Mouse (Mus musculus) spleen, postnatal 36 days (tissue): ENCODE results near the gene Pfkfb2.

ENCODE experiments used
- DNase-seq, 2 experiments: peaks; one replicate each; pipeline ENCODE4 v3.0.0; 2022; ENCODE audit warnings: low spot score in 2 of 2, mixed read lengths in 1 of 2

Gene Pfkfb2

DNA sequence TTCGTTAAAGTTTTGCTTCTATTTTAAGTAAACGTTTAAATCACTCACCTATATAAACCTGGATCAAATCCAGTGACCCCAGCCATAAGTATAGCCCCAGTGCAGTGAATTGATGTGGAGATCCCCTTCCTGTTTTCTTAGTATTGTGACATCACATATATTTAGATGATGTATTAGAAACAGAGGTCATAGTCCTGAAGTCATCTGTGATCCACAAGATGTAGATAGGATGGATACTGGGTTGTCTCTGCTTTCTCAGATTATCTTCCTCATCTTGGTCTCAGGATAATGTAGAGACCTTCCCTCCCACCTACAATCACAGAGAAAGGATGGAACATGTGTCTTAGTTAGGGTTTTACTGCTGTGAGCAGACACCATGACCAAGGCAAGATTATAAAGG is at the start of gene Pfkfb2:
Pfkfb2 (minus strand) TSS at position 101 of the 400 bp plus-strand sequence.
- no peak for DNase-seq

DNA sequence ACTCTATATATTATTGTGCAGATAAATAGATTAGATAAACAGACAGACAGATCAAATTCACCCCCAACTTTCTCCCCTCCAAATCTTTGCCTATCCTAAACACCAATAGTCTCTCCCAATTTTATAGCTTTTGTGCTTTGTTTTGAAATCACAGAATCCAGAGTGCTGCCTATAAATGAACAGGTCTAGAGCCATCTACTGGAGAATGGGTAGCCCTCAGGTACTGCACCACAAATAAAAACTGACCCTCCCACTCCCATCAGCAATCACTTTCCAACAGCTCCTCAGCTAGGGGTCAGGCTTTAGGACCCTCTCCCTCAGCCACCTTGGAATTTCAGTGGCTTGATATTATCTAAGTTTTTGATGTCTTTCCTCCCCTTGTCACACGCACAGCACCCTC is 47.6 kb upstream of the Pfkfb2 start:
- no peak for DNase-seq

DNA sequence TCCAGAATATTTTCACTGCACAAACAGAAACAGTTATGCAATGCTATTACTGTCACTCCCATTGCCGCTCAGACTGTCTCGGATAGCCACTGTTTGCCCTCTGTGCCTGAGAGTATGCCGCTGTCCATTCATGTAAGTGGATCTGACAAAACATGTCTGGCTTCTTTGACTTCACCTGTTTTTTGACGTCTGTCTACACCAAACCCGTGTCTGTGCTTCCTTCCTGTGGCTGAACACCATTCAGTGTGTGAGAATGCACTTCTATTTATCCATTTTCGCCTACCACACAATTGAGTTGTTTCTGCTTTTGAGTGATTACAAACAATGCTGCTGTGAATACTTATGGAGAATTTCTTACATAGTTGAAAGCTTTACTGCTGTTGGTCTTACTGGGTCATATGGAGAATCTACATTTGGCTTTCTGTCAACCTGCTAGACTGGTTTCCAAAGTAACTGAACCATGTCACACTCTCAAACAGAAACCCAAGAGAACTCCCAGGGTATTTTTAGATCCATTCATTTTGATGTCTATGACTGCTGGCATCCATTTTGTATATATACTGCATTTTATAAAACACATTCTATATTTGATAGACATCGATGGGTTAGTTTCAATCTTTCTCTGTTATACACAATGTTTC is 46.8 kb upstream of the Pfkfb2 start:
- no peak for DNase-seq

DNA sequence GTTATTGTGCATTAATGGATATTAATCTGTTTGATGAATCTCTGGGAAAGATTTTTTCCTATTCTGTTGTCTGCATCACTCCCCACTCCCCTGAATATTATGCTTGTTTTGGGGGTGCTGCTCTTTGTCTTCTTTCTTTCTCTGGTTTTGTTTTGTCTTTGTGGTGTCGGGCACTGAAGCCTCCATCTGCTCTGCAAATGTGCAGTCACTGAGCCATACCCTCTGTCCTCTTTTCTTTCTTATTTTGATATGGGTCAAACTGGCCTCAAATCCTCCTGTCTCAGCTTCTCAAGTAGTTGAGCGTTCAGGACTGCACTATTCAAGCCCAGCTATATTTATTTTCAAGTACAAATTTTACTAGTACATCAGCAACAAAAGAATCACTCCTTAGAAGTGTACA is 46.2 kb upstream of the Pfkfb2 start:
- no peak for DNase-seq

DNA sequence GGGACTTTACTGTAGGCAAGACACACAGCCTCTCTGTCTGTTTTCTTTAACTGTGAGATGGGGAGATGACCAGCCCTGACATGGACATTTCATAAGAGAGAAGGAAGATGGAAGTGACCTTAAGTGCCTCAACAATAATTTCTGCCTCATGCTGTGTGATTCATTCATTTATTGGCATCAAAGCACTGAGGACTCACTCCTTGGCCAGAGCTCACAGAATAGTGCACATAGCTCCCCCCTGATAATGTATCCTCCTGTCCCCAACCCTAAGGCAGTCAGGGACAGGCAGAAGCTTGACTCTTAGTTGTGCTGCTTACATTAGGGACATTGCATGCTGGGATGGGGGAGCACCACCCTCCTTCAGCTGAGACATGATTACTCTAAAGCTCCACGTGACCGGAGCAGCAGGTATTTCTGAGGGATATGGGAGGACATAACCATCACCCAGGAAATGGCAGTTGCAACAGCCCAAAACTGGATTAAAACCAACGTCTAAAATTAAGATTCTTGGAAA is 42.0 kb upstream of the Pfkfb2 start:
- DNase-seq: no peak

DNA sequence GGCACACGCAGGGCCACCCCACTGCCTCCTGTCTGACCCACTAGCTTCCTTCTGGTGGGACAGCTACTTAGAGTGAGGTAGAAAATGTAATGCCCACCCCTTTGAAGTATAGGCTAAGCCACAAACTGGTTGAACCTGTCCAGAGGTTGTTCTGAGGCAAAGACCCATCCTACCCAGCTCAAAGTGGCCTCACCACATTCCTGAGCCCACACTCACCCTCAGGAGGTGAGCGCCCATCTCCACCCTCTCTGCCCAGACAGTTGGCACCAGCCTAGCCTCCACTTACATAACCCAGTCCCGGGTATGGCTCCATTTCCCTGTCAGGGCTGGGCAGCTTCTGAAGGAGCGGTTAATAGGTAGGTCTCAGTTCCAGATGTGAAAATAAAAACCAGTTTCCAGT is 41.4 kb upstream of the Pfkfb2 start:
- no peak for DNase-seq

DNA sequence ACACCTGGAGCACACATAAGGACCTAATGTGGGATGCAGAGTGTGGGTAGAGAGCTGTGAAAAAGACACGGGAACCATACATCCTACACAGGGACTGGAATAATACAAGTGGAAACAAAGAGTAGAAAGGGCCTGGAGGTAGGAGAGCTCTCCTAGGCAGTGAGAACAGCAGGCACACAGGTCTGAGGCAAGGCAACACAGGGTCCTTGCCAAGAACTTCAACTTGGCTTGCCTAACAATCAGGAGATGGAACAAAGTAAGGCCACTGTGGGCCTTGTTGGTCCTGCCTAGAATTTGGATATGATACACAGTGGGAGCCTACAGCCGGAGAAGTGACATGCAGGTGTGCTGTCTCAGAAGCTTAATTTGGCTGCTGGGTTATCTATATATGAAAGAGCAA is 40.9 kb upstream of the Pfkfb2 start:
- DNase-seq: no peak

DNA sequence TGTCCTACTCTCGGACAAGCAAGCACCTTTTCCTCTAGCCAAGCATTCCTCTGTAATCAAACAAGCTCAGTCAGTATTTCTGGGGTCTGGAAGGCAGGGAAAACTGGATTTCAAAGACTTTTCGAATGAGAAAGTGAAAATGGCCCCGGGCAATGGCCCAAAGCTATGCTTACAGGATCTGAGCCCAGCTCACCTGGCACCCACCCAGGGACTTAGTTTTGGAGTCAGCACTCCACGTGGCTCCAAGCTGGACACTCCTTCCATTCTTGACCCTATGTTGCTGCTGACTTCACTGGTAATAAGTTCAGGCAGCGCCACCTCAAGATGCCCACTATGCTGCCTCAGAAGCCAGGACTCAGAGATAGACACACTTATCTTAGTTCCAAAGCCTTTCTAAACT is 38.0 kb upstream of the Pfkfb2 start:
- DNase-seq: no peak

DNA sequence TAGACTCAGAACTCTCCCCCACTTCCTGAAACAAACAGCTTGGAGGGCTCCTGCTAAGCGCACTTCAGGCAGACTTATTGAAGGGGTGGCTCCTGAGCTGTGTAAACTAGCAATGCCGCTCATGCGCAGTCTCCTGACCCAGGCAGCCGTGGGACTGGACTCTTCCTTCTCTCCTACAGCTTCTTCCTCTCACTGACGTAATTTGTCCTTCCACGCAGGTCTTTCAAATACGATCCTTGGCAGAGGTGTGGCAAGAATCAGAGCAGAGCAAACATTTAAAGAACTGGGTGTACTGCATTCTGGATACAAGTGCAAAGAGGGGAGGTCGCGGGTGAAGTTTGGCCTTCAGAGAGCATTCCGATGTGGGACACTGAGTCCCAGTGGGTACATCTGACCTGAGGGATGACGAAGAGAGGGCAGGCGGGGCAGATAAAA is 35.0 kb upstream of the Pfkfb2 start:
- no peak for DNase-seq

DNA sequence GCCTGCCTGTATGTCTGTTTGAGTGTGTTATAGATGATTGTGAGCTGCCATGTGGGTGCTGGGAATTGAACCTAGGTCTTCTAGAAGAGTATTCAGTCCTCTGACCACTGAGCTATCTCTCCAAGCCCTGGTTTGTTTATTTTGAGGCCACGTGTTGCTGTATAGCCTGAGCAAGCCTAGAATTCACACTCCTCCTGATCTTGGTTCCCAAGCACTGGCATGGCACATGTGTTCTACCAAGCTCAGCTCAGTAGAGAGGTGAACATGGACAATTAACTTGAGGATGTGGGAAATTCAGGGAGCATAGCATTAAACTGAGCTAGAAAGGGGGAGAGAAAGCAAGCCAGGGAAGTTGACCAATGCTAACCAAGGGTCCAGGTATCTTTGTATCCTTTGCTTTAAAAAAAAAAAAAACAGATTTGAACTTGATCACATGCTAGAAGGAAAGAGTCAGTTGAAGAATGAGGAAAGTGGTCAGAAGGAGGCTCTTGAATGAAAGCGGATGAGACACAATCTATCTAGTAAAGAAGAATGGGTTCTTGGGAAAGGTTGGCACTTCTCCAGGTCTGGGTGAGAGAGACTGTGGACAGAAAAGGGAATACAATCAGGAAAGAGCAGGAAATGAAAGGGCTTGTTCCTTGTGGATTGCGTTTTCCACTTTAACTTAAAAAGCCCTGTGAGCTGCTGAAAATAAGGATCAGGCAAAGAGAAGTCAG is 33.1 kb upstream of the Pfkfb2 start:
- no peak for DNase-seq

DNA sequence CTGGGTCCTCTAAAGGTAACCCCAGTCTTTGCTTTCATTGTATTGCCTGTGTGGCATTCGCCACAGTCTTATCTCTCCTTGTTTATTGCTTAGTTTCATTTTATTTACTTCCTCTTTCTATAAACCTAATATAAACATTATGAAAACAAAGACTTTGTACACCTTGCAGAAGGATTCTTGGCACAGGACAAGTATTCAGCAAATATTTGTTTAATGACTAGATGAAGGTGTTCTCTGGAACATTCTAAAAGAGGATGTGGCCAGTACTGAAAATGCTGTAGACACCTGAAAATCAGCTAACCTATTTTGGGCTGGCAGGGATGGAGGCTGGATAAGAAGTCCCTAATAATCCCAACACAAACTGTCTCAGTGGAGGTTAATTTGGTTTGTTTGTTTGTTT is 32.5 kb upstream of the Pfkfb2 start:
- DNase-seq: no peak

DNA sequence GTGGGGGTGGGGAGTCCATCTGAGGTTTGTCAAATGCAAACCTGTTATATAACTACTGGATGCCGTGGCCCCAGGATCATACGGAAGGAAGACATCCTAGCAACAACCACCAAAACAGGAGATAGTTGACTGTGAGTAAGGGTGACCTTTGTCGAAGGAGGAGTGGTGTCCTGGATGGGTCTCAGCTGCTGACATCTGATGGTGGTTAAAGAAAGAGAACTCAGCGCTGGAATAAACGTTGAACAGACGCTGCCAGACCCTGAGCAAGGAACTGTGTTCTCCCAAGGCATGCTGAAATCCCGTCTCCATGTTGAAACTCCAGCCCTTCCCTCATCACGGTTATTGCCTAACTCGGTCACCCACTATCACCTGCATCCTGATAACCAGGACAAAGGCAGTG is 30.6 kb upstream of the Pfkfb2 start:
- no peak for DNase-seq

DNA sequence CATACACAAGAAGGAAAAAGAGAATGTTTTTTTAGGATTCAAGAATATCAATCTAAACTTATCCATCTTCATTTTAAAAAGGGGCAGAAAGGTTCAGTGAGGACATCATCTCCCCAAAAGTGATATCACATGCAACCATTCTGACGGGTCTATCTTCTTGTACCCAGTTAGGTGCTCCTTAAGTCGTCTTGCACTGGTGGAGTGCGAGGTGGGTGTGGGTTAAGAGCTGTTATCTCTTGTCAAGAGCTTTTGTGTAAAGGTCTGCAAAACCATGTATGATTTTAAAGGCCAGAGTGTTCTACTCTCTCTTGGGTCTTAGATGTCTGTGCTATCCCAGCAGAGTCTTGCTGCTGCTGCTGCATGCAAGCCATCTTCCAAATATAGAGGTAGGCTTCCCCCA is 17.8 kb upstream of the Pfkfb2 start:
- DNase-seq: no peak

DNA sequence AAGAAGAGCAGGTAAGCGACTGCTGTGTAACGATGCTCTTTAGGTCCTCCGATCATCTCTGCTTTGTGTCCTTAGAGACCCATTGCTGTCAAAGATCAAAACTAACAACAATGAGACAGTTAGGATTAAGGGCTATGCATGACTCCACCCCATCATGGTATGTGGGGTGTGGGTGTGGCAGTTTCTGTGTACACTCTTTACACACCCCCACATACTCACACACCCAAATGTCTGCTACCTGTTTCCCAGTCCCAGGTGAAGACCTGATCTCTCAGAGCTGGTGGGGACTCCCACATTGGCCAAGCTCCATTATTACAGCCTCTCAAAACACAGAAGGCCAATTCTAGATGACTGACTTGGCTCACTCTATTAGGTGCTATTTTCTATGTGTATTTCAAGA is 16.5 kb upstream of the Pfkfb2 start:
- DNase-seq: no peak

DNA sequence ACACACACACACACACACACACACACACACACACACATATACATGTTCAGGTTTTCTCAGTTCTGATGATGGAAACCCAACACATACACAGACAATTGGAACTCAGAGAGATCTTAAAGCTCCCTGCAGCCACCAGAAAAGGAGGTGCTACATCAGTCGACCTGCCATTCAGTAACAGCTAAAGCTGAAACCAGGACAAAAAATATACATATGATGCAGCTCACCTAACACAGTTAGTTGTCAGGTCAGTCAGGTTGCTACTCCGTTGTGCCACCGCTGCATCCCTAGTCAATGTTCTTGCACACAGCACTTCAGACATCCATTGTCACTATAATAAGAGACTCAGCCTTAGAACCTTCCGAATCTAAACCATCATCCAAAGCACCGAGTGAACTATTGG is 15.9 kb upstream of the Pfkfb2 start:
- no peak for DNase-seq

DNA sequence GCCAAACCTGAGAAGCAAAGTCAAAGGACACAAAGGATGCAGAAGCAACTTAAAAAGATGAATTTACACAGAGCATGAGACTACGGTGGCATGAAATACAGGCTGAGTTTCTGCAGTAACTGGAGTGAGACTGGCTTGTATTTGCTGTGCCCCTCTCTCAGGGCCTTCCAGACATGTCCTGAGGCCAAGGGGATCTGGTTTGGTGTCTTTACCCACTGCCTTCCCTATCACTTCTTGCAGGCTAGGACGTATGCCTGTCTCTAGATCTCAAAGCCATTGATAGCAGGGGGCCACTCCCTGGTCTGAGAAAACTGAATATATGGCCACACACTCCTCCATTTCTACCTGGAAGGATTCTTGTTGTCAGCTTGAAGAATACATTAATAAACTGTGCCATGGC is 15.2 kb upstream of the Pfkfb2 start:
- DNase-seq: no peak

DNA sequence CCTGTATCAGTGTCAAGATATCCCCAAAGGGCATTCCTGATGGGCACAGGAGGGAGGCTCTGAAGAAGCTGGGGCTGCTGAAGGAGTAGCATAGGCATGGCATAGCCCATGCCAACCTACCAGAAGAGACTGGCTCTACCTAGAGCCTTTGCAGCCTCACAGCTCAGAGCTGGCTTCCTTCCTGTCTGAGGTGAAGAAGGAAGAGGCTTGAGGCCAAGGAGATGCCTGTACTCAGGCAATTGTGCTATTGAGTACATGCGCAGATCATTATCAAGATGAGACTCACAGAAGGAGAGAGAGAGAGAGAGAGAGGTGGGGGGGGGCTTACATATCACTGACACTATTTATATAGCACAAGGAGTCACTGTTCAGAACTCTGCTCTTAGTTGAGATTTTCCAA is 14.7 kb upstream of the Pfkfb2 start:
- DNase-seq: no peak

DNA sequence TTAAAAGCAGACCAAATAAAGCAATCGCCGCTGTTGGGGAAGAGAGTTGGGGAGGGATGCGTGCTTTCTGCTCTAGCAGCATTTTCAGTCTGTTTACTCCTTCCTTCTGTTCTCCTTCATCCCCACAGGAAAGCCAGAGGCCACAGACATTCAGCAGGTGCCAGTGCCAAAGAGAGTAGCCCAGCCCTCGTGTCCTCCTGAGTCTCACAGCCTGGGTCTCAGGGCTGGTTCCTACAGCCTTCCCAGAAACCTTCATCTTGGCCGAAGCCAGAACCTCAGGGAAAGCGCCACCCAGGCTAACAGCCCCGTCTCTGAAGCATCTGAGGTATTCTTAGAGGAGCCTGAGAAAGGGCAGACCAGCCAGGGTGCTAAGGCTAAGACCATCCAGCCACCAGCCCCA is 13.1 kb upstream of the Pfkfb2 start:
- DNase-seq: no peak

DNA sequence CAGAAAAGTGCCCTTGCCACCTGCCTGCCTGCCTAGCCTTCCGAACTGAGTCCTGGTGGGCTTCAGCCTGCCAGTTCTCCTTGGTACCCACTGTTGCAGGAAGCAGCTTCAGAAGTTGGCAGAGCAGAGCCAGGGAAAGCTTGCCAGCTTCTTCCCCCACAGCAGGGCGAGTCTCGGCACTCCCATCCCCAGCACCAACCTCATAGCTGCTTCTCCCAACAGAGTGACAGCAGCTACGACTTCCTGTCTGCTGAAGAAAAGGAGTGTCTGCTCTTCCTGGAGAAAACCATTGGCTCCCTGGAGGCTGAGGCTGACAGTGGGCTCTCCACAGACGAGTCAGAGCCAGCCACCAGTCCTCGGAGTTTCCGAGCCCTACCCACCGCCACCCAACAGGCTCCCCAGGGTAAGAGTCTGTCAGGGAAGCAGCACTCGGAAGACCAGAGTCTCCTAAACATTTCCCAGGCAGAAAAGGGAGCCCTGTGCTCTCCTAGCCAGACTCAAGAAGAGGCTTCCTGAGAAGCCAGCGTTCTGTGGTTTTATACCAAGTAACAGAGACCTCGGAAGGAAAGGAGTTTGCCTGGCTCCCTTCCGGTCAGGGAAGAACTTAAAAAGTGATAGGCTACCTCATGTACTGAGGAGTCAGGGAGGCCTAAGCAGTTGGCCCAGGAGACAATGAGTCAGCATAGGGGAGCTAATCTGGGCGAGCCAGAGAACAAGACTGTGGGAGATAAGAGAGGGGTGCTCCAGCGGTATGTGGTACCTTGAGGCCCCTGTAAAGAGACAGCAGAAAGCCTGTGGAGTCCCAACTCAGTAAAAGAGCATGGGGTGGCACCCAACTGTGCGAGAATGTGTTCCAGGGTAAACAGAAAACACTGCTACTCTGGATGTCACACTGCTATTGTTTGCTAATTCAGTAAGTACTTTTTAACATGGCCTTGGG is 12.0 kb upstream of the Pfkfb2 start:
- DNase-seq: peak; percentile 65 to 79

DNA sequence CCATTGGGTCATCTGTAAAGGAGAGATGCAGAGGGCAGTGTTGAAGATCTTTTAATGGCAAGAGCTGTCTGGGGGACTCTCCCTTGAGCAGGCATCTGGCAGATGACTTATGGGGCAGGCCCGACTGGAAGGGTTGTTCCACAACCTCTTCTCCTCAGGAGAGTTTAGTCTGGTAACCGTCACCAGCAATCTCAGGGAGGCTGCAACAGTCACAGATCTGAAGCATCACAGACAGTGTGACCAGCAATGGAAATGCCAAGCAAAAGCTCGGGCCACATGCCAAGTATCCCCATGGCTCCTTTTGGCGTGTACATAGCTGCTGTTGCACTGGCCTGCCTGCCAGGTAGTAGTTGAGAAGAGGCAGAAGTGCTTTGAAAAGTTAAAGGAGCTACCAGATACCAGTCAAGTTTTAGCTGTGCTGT is 11.2 kb upstream of the Pfkfb2 start:
- peak in 1 of 2 experiments; percentile 17 for DNase-seq

DNA sequence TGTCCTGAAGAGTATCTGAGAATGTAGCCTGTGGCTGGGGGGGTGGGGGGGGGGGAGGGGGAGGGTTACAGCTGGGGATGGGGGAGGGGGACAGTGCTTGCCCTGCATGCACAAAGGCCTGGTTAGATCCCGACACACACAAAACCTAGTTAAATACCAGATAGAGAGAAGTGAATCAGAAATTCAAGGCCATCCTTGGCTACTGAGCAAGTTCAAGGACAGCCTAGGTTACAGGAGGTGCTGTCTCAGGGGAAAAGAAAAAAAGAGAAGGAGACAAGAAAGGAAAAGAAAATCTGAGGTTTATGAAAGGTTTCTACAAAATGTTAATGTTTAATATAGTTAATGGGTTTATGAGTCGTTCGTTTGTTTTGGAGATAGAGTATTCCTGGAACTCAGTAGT is 10.6 kb upstream of the Pfkfb2 start:
- DNase-seq: no peak

DNA sequence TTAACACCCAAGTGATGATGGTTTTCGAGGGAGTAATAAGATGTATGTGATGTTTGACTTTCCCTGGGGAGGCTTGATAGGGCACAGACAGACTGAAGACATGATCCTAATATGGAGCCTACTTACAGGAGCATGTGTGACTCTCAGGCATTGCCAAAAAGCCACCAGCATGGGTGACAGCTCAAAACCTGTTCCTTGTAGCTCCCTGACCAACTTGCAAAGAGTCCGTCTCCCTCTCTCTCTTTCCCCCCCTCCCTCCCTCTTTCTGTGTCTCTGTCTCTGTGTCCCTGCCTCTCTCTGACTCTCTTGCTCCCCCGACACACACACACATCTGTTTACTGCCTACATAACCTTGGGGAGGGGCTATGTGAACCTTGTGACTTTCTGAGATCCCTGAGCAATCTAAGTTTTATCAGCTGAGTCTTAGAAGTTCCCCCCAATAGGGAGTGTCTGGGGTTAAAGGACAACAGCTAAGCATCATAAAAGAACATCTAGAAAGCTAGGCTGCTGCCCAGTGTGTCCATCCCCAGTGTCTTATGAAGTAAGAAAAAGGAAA is 9.6 kb upstream of the Pfkfb2 start:
- no peak for DNase-seq
